Mouse (Mus musculus) activated CD4-positive, CD25-positive, alpha-beta regulatory T cell (primary cell): ENCODE data around the gene Tas2r144. TPM values are rescaled to one million over a fixed set of nuclear protein-coding genes. Genes with fewer than 3 reads are reported as not detected.

Experiments
- polyA plus RNA-seq, 2 experiments: library from polyadenylated mRNA; unstranded; fragments of 100-300 nt; shearing (Covaris generic); gene quantifications; one replicate each; pipeline ENCODE4 v1.2.1; 2017

Tas2r144 gene
- polyA plus RNA-seq, result not detected

GRCm38 (mm10) chr6:42215028-42215427 lies at the start of gene Tas2r144:
Tas2r144 (plus strand) TSS chr6:42215328.

DNA sequence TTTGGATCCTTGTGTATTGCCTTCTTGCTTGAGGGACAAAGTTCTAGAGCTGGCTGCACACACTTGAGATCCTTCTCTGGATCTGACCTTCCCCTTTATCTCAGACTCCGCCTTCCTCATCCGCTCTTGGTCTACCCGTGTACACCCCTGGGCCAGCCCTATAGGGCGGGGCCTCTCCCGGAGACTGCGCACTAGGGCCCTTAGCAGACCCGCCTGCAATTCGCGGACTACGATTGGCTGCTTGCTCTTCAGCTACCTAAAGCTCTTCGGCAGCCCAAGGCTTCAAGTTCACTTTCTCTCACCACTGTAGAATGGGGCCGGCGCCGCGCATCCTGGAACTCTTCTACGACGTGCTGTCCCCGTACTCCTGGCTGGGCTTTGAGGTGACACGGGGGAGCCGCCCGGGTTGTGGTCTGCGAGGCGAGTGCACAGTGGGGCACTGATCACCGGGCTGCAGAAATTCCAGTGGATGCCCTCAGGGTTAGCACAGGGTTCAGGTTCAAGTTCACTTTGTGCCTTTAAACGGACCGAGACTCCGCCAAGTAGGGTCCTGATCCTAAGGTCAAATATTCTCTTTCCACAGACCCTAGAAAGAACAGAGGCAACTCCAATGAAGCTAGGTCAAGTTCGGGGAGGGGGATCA lies 30.7 kb downstream of the Tas2r144 start, which contains the start of gene Gstk1:
Gstk1 (plus strand) TSS at position 225 of the 643 bp plus-strand sequence.

DNA sequence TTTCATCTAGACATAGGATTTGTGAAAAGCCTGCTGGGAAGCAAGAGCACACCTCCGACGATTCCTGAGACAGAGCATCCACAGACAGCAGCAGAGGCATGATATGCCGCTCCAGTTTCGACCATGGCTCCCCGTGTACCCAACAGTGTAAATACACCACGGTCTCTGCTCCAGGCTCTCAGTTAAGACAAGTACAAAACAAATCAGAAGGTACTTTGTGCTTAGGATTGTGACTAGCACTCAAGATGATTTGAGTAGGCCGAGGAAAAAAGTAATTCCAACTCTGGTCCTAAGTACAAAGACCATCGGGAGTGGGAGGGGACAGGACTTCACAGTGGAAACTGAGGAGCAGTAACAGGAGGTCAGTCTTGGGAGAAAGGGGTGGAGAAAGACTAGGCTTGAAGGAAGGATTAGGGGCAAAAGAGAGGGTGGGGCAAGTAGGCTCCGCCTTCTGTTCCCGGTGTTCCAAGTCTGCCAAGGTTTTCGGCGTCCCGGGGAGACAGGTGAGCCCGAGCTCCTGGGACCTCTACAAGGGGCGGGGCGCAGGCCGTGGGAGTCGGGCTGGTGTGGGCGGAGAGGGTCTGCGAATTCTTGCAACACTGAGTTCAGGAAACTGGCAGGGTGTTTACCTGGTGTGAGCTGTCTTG lies 46.5 kb downstream of the Tas2r144 start, which contains the start of gene Tmem139:
Tmem139 (plus strand) TSS at position 447 of the 647 bp plus-strand sequence.

DNA sequence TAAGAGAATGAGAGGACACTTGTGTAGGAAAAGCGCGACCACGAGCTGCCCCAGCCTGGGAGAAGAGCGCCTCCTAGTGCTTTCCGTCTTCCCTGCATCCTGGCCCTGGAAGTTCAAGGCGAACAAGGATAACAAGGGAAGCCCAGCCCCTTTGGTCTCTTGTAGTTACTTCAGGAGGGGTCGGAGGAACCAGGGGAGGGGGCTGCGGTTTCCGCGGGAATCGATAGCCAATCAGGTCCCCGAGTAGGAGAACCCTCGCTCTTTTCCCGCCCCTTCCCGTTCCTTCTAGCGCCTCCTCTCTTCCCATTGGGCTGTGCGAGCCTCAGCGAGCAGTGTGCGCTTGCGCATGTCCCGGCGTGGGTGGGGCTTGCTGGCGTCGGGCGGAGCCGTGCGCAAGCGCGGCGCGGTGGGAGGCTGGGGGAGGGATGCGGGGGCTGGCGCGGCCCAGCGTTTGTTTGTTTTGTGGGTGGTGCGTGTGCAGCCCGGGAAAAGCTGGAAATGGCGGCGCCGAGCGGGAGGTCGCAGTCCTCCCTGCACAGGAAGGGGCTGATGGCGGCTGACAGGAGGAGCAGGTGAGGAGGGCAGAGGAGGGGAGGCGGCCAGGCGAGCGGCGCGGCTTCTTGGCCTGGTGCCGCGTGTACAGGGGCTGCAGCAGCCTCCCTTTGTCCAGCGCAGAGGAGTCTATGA lies 49.6 kb downstream of the Tas2r144 start, which contains the start of gene Casp2:
Casp2 (plus strand) TSS at position 360 of the 687 bp plus-strand sequence.

Other genes with a start within 250 kb of the Tas2r144 start
- not detected for gene Sval3, start 247.2 kb upstream of the Tas2r144 start, polyA plus RNA-seq
- not detected for gene Sva, start 176.9 kb upstream of the Tas2r144 start, polyA plus RNA-seq
- gene Tas2r139, start 74.4 kb upstream of the Tas2r144 start, polyA plus RNA-seq, result not detected
- 1 to 10 TPM; 4.1 to 5.6 TPM for gene Gstk1, start 30.6 kb downstream of the Tas2r144 start, polyA plus RNA-seq
- gene Tmem139, start 46.6 kb downstream of the Tas2r144 start, polyA plus RNA-seq, result under 1 TPM in 1 of 2 experiments, not detected in 1; 0.25 TPM
- gene Casp2, start 49.7 kb downstream of the Tas2r144 start, polyA plus RNA-seq, result 10 to 100 TPM; 54.8 to 61.9 TPM
- gene Clcn1, start 71.4 kb downstream of the Tas2r144 start, polyA plus RNA-seq, result under 1 TPM in 1 of 2 experiments, not detected in 1; 0.14 TPM
- not detected for gene Fam131b, start 109.3 kb downstream of the Tas2r144 start, polyA plus RNA-seq
- gene Zyx, start 134.3 kb downstream of the Tas2r144 start, polyA plus RNA-seq, result 100 to 1,000 TPM; 131 to 231 TPM
- under 1 TPM; 0.28 to 0.43 TPM for gene Epha1, start 157.9 kb downstream of the Tas2r144 start, polyA plus RNA-seq
- not detected for gene Tas2r143, start 184.9 kb downstream of the Tas2r144 start, polyA plus RNA-seq
- not detected for gene Tas2r135, start 190.1 kb downstream of the Tas2r144 start, polyA plus RNA-seq
- not detected for gene Tas2r126, start 219.2 kb downstream of the Tas2r144 start, polyA plus RNA-seq
- not detected for gene Olfr458, start 249.9 kb downstream of the Tas2r144 start, polyA plus RNA-seq